Mouse (Mus musculus): ENCODE measurements around the gene Rfx4. TPM values are rescaled to one million over a fixed set of nuclear protein-coding genes. Genes with fewer than 3 reads are reported as not detected.

Gene Rfx4
- total RNA-seq, 4 experiments from 2014 or later: 10.9 to 12.7 (median 12.3) TPM

- DNase-seq (ENCODE audit: low spot score in 2 of 2): no peak
These were observed 152.1 kb downstream of the Rfx4 start for GRCm38 (mm10) chr10:84908006-84908405.

GRCm38 (mm10) chr10:84908471-84908870, 152.6 kb downstream of the Rfx4 start:
- DNase-seq (ENCODE audit: low spot score in 2 of 2): no peak

DNA sequence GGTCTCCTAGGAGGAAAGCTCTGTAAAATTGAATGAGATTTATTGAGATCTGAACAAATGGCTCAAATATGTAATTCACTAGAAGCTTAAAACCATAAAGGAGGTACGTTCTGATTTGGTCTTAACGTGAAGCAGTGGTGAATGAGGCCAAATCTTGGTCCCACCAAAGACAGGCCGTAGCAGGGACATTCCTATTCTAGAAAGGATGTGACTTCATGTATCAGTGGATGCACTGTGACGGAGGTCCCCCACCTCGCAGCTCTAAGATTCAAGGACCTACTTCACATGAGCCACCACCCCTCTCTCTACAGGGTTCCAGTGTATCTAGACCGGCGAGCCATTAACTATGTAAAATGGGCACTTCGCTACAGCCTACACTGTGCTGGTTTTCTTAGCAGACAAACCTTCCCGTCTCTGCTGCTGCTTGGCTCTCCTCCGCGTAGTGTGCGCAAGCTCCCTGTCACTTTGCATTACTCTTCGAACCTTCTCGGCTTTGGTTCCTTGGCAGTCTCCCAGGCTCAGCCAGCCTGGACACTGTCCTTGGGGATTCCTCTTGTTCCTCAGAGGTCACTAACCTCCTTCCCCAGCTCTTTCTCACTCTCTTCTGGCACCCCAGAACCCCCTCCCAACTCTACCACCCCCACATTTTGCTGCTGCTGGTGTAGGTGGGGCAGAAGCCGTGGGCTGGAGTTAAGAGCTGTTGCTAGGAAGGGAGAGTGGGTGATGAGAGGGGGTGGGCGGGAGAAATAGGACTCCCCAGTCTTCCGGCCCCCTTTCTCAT, 153.3 kb downstream of the Rfx4 start:
- DNase-seq (ENCODE audit: low spot score in 2 of 2): peak in 1 of 2 experiments; percentile 29

DNA sequence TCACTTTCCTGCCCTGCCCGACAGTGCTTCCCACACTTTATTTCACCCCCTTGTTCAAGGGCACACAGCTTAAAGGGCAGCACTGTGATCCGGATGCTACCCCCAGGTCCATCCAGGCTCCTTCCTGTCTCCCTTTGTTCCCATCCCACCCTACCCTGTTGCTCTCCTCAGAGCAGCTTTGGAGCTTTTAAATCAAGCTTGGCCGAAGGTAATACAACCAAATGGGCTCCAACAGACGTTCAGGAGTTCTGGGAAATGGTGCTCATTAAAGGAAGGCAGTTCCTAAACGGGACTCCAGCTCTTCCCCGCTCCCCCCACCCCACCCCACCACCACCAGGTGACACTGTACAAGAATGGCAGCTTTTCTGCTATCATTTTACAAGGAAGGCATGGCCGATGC, 154.3 kb downstream of the Rfx4 start:
- no peak for DNase-seq (ENCODE audit: low spot score in 2 of 2)

DNA sequence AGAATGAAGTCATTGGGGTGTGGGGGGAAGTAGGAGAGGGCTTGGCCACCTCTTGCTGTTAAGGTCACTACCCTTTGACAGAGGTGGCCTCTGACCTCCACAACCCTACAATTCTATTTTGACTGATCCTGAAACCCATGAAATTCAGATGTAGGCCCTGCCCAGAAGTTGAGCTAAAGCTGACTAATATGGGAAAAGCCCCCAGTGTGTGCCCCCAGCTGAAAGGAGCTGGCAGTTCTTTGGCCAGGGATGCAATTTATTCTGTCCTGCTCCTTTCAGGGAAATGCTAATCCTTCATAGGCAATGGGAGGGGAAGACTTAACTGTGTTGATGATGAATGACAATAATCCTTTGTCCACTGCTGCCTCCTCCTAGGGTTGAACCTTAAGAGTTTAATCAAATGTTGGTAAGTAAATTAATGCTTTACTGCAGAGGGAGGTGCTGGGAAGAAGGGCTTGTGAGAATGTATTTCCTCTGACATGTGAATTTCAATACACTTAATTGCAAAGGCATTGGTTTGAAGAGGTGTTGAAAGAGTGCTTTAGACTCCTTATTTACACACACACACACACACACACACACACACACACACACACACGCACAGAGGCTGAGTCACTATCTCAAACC, 155.0 kb downstream of the Rfx4 start:
- DNase-seq (ENCODE audit: low spot score in 2 of 2): no peak

DNA sequence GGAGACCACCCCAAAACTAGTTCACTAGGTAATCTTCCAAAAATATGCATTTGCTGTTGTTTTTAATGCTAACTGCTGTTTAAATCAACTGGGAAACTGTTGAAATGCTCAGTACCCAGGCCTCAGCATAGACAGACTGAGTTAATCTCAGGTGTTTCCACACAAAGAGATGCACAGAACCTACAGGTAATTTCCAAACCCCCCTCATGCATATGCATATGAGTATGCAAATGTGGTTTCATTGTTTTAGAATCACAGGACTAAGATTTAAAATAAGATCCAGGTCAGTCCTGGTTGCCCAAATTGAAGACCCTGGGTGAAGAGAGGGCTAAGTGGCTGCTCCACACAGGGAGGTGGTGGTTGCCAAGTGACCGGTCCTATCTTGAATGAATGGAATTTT, 157.3 kb downstream of the Rfx4 start:
- no peak for DNase-seq (ENCODE audit: low spot score in 2 of 2)

GRCm38 (mm10) chr10:84915476-84915875, 159.6 kb downstream of the Rfx4 start:
- DNase-seq (ENCODE audit: low spot score in 2 of 2): no peak

GRCm38 (mm10) chr10:84916810-84917730, 161.2 kb downstream of the Rfx4 start, which contains the start of gene Ric8b:
Gene Ric8b, plus strand, starts transcription at chr10:84917616.
- DNase-seq (ENCODE audit: low spot score in 2 of 2): peak; percentile 95 to 97

- DNase-seq (ENCODE audit: low spot score in 2 of 2): peak; percentile 40 to 48
These were observed 161.9 kb downstream of the Rfx4 start for GRCm38 (mm10) chr10:84917731-84918095.

- DNase-seq (ENCODE audit: low spot score in 2 of 2): no peak
These were observed 170.5 kb downstream of the Rfx4 start for GRCm38 (mm10) chr10:84926336-84926735.

DNA sequence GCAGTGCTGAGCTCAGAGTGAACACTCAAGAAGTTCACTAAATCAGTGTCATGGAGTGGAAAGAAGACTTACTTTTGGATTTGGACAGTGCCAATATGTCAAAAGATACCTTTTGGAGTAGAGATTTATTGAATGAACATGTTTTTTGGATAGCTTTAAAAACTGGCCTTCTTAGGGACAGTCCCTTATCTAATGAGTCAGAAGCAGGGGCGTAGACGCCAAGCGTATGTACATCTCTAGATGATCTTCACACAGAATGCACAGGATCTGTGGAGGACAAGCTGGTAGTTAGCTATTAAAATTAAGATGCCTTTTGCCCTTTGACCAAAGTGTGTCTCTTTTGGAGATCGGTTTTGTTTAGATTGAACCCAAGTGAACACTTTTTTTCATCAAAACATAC, 171.0 kb downstream of the Rfx4 start:
- no peak for DNase-seq (ENCODE audit: low spot score in 2 of 2)

GRCm38 (mm10) chr10:84928465-84928864, 172.6 kb downstream of the Rfx4 start:
- no peak for DNase-seq (ENCODE audit: low spot score in 2 of 2)

GRCm38 (mm10) chr10:84935553-84936209, 179.8 kb downstream of the Rfx4 start:
- no peak for DNase-seq (ENCODE audit: low spot score in 2 of 2)

DNA sequence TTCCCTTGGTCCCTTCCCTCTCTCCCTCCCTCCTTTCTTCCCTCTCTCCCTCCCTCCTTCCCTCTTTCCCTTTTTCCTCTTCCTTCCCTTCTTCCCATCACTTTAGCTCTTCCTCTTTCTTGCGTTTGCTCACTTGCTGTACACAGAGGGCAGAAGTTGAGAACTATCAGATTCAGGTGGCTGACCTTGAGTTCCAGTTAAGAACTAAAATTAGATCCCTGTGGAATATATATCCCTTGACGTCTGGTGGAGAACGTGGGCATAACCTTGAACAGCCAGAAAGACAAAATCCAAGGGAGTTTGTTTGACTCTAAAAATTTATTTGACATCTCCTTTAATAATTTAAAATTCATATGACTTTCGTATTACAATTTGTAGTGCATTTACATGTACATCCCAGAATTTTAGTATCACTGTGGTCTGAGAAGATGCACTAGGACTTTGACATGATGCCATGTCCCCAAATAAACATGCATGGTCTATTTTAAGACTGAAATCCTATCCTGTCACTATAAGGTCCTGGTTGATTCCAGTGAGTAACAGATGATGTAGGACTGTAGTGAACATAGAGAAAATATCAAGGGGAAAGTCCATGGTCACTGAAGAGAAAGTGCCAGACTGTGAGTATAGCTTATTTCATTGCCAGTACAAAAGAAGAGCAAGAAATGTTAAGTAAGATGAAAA, 181.1 kb downstream of the Rfx4 start:
- no peak for DNase-seq (ENCODE audit: low spot score in 2 of 2)

DNA sequence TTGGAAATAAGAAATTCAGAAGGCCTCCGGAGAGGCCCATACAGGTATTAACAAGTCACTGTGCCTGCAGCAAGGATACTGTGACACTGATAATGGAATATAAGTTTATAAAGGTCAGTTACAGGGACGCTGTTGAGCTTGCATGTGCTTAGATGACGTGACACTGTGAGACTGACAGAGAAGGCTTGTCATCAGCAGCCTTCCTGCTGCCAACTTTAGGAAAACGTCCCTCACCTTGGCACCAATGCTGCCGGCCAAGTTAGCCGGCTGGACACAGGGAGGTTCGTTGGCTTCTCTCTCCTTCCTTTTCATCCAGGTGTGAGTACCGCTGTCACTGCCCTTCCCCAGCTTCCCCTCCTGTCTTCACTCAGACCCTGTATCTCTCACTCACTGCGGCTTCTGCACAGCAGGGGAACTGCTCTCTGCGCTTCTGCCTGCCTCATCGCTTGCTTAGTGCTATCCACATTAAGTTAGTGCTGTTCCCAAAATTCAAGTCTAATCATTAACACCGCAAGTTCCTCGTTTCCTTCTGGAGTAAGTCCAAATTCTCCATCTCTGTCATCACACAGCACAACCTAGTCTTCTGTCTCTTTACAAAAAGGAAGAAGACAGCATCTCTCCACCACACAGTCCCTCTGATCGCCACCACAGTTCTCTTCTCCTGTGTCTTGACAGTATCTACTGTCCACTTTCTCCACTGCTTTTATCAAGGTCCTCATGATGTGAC, 182.4 kb downstream of the Rfx4 start:
- DNase-seq (ENCODE audit: low spot score in 2 of 2): no peak

DNA sequence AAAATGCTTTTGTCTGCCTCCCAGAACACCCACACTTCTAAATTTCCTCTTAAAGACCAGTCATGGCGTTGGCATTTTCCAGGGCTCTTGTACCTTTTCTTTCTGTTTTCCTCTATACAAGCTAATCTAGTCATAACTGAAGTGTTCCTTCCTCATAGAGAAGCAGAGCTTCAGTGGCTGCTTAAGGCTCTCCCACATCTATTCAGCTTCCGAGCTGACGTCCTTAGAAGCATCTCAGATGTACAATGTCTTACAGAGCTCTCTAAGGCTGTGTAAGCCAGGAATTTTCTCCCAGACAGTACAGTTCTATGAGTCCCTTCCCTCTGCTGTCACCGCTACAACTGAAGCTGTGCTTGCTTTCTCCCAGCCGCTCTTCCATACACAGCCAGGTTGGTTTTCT, 183.0 kb downstream of the Rfx4 start:
- no peak for DNase-seq (ENCODE audit: low spot score in 2 of 2)

GRCm38 (mm10) chr10:84940356-84940755, 184.5 kb downstream of the Rfx4 start:
- DNase-seq (ENCODE audit: low spot score in 2 of 2): no peak

DNA sequence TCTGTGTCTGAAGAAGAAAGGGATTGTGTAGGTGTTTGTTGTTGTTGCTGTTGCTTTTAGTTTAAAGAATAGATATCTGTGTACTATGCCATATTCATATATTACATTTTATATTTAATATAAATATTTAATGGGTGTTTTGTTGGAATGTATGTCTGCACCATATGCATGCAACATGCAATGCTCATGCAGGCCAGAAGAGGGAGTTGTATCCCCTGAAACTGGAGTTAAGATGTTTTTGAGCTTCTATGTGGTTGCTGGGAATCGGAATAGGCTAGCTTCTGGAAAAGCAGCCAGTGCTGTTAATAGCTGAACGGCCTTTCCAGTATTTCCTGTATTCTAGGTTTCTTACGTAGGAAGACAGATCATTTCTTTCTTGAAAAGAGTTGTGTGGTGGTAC, 189.8 kb downstream of the Rfx4 start:
- no peak for DNase-seq (ENCODE audit: low spot score in 2 of 2)

DNA sequence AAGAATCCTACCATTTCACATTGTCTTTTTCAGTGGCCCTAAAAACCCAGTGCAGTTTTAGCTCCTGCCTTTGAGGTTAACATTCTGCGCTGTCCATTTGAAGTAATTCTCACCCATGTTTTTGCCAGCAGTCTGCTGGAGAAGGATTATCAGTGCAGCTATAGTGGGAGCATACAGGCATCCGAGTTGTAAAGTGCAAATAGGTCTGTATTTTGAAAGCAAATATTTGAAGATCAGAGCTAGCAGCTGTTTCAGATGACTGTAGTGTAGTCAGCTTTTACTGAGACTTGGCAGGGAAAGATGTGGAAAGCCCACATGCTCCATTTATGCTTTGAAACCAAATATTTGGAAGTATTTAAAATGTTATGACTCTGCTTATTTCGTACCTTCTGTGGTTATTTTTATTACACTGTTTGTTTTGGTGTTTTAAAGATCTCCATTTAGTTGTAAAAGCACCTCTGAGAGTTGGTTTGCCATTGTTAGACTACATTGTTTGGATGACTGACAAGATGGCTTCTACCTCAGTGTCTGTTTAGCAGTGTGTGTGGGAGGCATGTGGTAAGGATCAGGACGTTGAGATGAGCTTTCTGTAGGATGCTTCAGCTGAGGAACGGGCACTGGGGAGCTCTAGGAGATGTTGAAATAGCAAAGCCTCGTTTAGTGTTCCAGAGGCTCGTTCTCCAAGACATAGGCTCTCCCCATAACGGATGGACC, 193.3 kb downstream of the Rfx4 start:
- DNase-seq (ENCODE audit: low spot score in 2 of 2): no peak

- DNase-seq (ENCODE audit: low spot score in 2 of 2): no peak
These were observed 193.8 kb downstream of the Rfx4 start for GRCm38 (mm10) chr10:84949684-84950010.
